Mouse (Mus musculus) stomach, embryonic 15.5 days (tissue): ENCODE measurements around the gene Mapk3. TPM values are rescaled to one million over a fixed set of nuclear protein-coding genes. Genes with fewer than 3 reads are reported as not detected.

ENCODE experiments used
- ATAC-seq: fragments of 200-750 bp; cut with Nextera tagmentation; 2 replicates; pipeline ENCODE4 v1.8.0; 2017; ENCODE audit warnings: low read depth, moderate number of reproducible peaks, moderate TSS enrichment; ENCODE audit not compliant: insufficient read depth, low FRiP score
- H3K27ac ChIP-seq: fragments of 300-500 bp; sonication (generic); 2 replicates; pipeline ENCODE4 v1.5.1; 2015; ENCODE audit warnings: mild to moderate bottlenecking, inconsistent platforms
- H3K27me3 ChIP-seq: fragments of 300-500 bp; sonication (generic); replicated peaks from 2 replicates; pipeline ENCODE4 v1.6.1; 2015; ENCODE audit warnings: inconsistent platforms
- H3K36me3 ChIP-seq: fragments of 300-500 bp; sonication (generic); 2 replicates; pipeline ENCODE4 v1.6.1; 2015; ENCODE audit warnings: inconsistent platforms
- H3K4me1 ChIP-seq: fragments of 300-500 bp; sonication (generic); 2 replicates; pipeline ENCODE4 v1.6.1; 2015; ENCODE audit warnings: inconsistent platforms
- H3K4me2 ChIP-seq: fragments of 300-500 bp; sonication (generic); 2 replicates; pipeline ENCODE4 v1.6.1; 2015; ENCODE audit warnings: mild to moderate bottlenecking, inconsistent platforms
- H3K4me3 ChIP-seq: fragments of 300-500 bp; sonication (generic); replicated peaks from 2 replicates; pipeline ENCODE4 v1.5.1; 2015; ENCODE audit warnings: inconsistent platforms
- H3K9ac ChIP-seq: fragments of 300-500 bp; sonication (generic); 2 replicates; pipeline ENCODE4 v1.6.1; 2015; ENCODE audit warnings: inconsistent platforms
- H3K9me3 ChIP-seq: fragments of 300-500 bp; sonication (generic); 2 replicates; pipeline ENCODE4 v1.6.1; 2016; ENCODE audit warnings: inconsistent platforms
- WGBS: fragments of 180-500 bp; shearing (Covaris S2); methylation state at CpG from one replicate; pipeline ENCODE4 v1.1.7; 2015; 5-methylcytosine and 5-hydroxymethylcytosine counted together
- polyA plus RNA-seq: library from polyadenylated mRNA; unstranded; fragments of >200 nt; fragmentation: Nextera tagmentation; extraction: Ambion mirVana; gene quantifications from 2 replicates; pipeline ENCODE4 v1.2.1, GENCODE M21; 2015

The Mapk3 gene
- polyA plus RNA-seq, 1 experiment from 2014 or later, result 99.9 TPM

- ATAC-seq, result peak; percentile 94
- Histone ChIP-seq H3K9me3 (no peaks in the 10 kb centered on the region), H3K4me3 (peak overlapping the region; percentile 72), H3K4me2 (peak overlapping the region; percentile 85), H3K36me3 (peaks cover 27% of the 10 kb centered on the region), H3K27ac (peak overlapping the region; percentile 99), H3K9ac (peak overlapping the region; percentile 87), H3K27me3 (no peaks in the 10 kb centered on the region), H3K4me1 (peaks cover 29% of the 10 kb centered on the region)
- WGBS, result 0% methylated on average over 30 of the region's 36 CpGs
Measured at GRCm38 (mm10) chr7:126799050-126799467, 39.7 kb downstream of the Mapk3 start.

GRCm38 (mm10) chr7:126799468-126800268 lies 40.3 kb downstream of the Mapk3 start:
- ATAC-seq, result peak; percentile 85
- Histone ChIP-seq H3K27me3 (no peaks in the 10 kb centered on the region), H3K4me3 (peak overlapping the region; percentile 72), H3K4me1 (peaks cover 29% of the 10 kb centered on the region), H3K4me2 (peak overlapping the region; percentile 85), H3K9ac (peak overlapping the region; percentile 35; the same call in 1 of the 2 replicates), H3K36me3 (peaks cover 23% of the 10 kb centered on the region), H3K27ac (peak overlapping the region; percentile 99), H3K9me3 (no peaks in the 10 kb centered on the region)
- WGBS, result 3% methylated on average over 37 of the region's 38 CpGs

GRCm38 (mm10) chr7:126800269-126801056 lies 41.1 kb downstream of the Mapk3 start:
- WGBS, result 57% methylated on average over 5 of the region's 5 CpGs
- Histone ChIP-seq H3K27ac (peak overlapping the region; percentile 99), H3K36me3 (peaks cover 15% of the 10 kb centered on the region), H3K4me2 (peak overlapping the region; percentile 85), H3K9ac (peak overlapping the region; percentile 35; the same call in 1 of the 2 replicates), H3K9me3 (no peaks in the 10 kb centered on the region), H3K27me3 (no peaks in the 10 kb centered on the region), H3K4me3 (peak overlapping the region; percentile 72), H3K4me1 (peaks cover 29% of the 10 kb centered on the region)
- no peak for ATAC-seq

DNA sequence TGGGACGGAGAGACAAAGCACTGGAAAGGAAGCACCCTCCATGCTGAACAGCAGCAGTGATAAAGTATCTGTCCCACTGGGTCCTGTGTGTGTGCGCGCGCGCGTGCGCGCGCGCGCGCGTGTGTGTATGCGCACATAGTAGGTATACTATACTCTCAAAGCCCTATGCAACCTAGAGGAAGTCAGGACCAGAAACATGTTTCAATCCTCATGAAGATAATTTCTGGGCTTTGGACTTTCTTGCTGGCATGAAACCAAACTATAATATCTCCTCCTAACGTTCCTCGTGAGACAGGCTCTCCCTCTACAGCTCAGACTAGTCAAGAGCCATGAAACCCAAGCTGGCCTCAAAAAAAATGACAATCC lies 41.6 kb downstream of the Mapk3 start:
- 93% methylated on average over 16 of the region's 16 CpGs for WGBS
- no peak overlapping the region for H3K9ac ChIP-seq
- ATAC-seq, result no peak

GRCm38 (mm10) chr7:126802134-126802889 lies 42.9 kb downstream of the Mapk3 start:
- no peak overlapping the region for H3K4me3 ChIP-seq
- ATAC-seq, result no peak
- H3K4me2 ChIP-seq, result no peak overlapping the region
- peaks cover 18% of the 10 kb centered on the region for H3K4me1 ChIP-seq
- H3K9me3 ChIP-seq, result no peaks in the 10 kb centered on the region
- 0 out of 2 replicates have a peak overlapping the region, but pooled peaks have one; percentile 23 for H3K27ac ChIP-seq
- no peaks in the 10 kb centered on the region for H3K27me3 ChIP-seq
- 74% methylated on average over 11 of the region's 11 CpGs for WGBS
- H3K9ac ChIP-seq, result no peak overlapping the region
- H3K36me3 ChIP-seq, result no peaks in the 10 kb centered on the region

More for the DNA sequence above, 41.6 kb downstream of the Mapk3 start:
- Histone ChIP-seq H3K27ac (0 out of 2 replicates have a peak overlapping the region, but pooled peaks have one; percentile 99), H3K4me3 (no peak overlapping the region), H3K36me3 (peaks cover 9% of the 10 kb centered on the region), H3K4me1 (peaks cover 29% of the 10 kb centered on the region), H3K9me3 (no peaks in the 10 kb centered on the region), H3K27me3 (no peaks in the 10 kb centered on the region), H3K4me2 (no peak overlapping the region)

GRCm38 (mm10) chr7:126803181-126803580 lies 43.8 kb downstream of the Mapk3 start:
- peak overlapping the region; percentile 42 for H3K27ac ChIP-seq
- H3K4me3 ChIP-seq, result no peak overlapping the region
- H3K9me3 ChIP-seq, result no peaks in the 10 kb centered on the region
- H3K9ac ChIP-seq, result no peak overlapping the region
- no peaks in the 10 kb centered on the region for H3K36me3 ChIP-seq
- no peak overlapping the region for H3K4me2 ChIP-seq
- WGBS, result 66% methylated on average over 6 of the region's 6 CpGs
- H3K4me1 ChIP-seq, result peaks cover 20% of the 10 kb centered on the region
- H3K27me3 ChIP-seq, result no peaks in the 10 kb centered on the region
- no peak for ATAC-seq

GRCm38 (mm10) chr7:126803751-126804150 lies 44.4 kb downstream of the Mapk3 start:
- no peak for ATAC-seq
- H3K4me1 ChIP-seq, result peaks cover 25% of the 10 kb centered on the region
- H3K4me2 ChIP-seq, result no peak overlapping the region
- H3K9ac ChIP-seq, result no peak overlapping the region
- no peak overlapping the region for H3K4me3 ChIP-seq
- no peaks in the 10 kb centered on the region for H3K36me3 ChIP-seq
- H3K9me3 ChIP-seq, result no peaks in the 10 kb centered on the region
- no peaks in the 10 kb centered on the region for H3K27me3 ChIP-seq
- H3K27ac ChIP-seq, result peak overlapping the region; percentile 17; the same call in 1 of the 2 replicates

DNA sequence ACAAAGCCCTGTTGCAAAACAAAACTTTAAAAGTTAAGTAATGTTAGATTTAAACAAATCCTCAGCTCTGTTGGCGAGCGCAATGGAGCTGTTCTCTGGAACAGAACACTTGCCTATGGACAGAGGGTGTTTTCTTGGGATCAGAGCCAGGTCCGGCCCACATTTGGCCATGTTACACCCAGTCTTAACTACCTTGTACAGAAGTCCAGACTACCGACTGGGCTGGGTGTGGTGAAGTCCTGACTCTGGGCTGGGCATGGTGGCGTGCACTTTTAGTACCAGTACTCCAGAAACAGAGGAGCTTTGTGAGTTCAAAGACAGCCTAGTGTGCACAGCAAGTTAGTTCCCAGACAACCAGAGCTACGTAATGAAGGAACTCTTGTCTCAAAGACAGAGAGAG lies 47.6 kb downstream of the Mapk3 start:
- 64% methylated on average over 6 of the region's 6 CpGs for WGBS
- H3K36me3 ChIP-seq, result no peaks in the 10 kb centered on the region
- no peak overlapping the region for H3K4me3 ChIP-seq
- peaks cover 14% of the 10 kb centered on the region for H3K4me1 ChIP-seq
- no peaks in the 10 kb centered on the region for H3K27me3 ChIP-seq
- H3K9ac ChIP-seq, result no peak overlapping the region
- no peak for ATAC-seq
- no peak overlapping the region; the same call in 1 of the 2 replicates for H3K27ac ChIP-seq
- H3K9me3 ChIP-seq, result no peaks in the 10 kb centered on the region
- H3K4me2 ChIP-seq, result no peak overlapping the region

DNA sequence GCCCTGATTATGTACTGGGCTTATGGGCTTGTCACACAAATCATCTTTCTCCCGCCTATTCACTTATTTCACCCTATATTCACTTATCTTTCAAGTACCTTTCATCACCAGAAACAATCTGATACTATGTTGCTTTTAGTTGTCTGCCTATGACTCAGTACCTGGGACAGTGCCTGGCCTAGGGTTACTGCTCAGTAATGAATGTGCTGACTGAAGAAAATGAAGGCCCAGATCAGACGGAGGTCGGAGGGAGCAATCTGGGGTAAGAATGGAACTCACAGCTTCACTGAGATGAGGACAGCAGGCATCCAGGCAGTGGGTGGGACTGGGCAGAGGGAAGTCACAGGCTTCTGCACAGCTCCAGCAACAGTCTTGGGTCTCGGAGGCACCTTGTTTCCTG lies 48.0 kb downstream of the Mapk3 start:
- Histone ChIP-seq H3K27me3 (no peaks in the 10 kb centered on the region), H3K4me1 (peaks cover 14% of the 10 kb centered on the region), H3K4me3 (0 out of 2 replicates have a peak overlapping the region, but pooled peaks have one; percentile 56), H3K9ac (0 out of 2 replicates have a peak overlapping the region, but pooled peaks have one; percentile 53), H3K9me3 (no peaks in the 10 kb centered on the region), H3K27ac (no peak overlapping the region), H3K4me2 (peak overlapping the region; percentile 89), H3K36me3 (no peaks in the 10 kb centered on the region)
- no peak for ATAC-seq
- 59% methylated on average over 4 of the region's 4 CpGs for WGBS

GRCm38 (mm10) chr7:126808703-126809455 lies 49.5 kb downstream of the Mapk3 start:
- H3K27ac ChIP-seq, result peak overlapping the region; percentile 77

More at GRCm38 (mm10) chr7:126808703-126809455, 49.5 kb downstream of the Mapk3 start:
- peak; percentile 92 for ATAC-seq
- Histone ChIP-seq H3K4me2 (peak overlapping the region; percentile 89), H3K9ac (peak overlapping the region; percentile 53), H3K9me3 (no peaks in the 10 kb centered on the region), H3K36me3 (no peaks in the 10 kb centered on the region), H3K4me1 (peaks cover 14% of the 10 kb centered on the region), H3K4me3 (peak overlapping the region; percentile 56), H3K27me3 (no peaks in the 10 kb centered on the region)
- WGBS, result under 1% methylated on average over 42 of the region's 43 CpGs
